Mouse (Mus musculus) urinary bladder, postnatal 10 days (tissue): ENCODE data around the gene Gpc6.

Experiments
- DNase-seq: peaks from one replicate; pipeline ENCODE4 v3.0.0; 2022; ENCODE audit warnings: low spot score

Gpc6 gene

DNA sequence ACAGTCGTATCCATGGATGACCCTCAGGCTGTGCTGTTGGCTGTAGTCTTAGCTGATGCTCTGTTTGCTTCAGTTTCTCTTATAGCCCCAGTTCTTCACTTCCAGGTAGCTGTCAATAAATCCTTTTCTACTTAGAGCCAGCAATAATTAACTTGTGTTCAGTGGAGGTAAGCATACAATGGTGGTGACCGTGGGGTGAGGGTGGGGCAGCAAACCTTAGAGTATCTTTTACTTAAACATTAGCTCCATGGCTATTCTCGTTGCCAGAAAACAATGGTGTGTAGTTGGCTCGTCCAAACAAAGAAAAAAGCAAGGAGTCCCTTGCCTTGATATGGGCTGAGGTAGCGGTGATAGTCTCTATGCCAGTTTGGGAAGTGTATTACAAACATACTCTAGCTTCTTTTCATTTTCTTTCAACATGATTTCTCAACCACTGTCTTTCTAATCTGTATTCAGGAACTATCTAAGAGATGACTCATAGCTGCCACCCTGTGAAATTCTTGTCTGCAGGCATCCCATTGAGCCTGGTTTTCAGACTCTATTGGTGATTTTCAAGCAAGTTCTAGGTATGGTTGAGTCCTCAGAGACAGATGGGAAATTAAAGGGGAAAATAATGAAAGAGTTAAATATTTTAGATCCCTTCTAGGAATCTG lies 22.9 kb downstream of the Gpc6 start:
- DNase-seq: no peak

DNA sequence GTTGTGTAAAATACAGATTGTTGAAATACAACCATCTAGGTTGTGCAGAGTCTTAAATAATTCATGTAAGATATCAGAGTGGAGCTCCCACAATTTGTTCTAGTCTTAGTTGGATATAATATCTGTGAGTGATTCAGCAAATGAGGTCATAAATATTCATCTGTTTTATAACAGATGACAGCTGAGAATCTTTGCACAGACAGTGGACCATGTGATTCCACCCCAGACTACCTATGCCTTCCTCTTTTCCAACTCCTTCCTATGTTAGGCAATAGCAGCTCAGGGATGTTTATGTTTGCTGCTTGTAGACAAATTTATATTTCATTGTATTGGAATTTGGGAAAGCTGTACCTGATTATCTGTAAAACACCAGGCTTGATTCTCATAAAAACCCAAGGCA lies 32.0 kb downstream of the Gpc6 start:
- DNase-seq: no peak

DNA sequence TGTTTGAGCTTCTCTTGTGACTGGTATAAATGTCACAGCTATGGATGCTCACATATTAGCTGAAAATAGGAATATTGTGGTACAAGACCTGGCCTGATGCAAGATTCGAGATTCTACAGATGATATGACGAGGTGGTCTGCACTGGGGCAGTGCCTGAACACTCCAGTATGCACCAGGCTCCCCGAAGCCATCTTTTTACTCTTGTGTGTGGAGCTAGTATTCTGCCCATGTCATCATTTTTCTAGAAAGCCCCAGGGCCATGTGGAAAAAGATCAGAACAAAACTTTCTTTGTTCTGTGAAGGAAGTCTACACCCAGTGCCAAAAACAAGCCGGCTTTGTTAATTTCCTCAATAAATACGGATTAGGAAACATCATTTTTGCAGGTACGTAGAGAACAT lies 39.7 kb downstream of the Gpc6 start:
- DNase-seq: no peak

DNA sequence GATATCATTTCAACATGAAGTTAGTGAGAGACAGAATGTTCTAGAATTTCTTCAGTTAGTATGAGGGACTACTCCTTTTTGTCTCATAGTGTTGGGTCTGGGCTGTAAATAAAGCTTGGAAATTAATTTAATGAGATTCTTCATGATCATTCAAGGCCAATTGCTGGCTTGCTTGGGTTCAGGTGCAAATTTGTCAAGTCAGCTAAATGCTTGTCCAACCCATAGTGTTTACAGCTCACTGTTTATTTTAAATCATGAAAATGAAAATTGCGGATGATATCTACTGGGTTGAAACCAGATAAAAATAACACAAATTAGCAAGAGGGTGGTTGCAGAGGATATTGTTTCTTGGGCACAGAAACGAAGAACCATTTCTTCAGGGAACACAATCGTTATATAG lies 49.6 kb downstream of the Gpc6 start:
- DNase-seq: no peak

DNA sequence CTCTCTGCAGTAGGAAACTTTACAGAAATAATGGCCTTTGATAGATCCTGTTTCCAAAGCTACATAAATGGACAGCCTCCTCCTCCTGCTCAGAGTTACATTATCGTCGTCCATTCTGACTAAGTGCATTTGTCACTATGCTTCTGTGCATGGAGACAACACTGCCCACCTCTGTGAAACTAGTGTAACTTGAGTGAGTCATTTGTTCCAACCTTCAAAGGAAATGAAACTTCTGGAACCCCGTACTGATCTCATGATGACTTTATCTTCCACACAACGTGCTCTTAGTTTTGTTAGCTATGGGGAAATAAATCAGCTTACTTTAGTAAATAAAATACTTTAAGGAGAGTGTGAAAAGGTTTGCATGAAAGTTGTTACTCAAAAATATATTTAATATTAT lies 50.1 kb downstream of the Gpc6 start:
- no peak for DNase-seq

DNA sequence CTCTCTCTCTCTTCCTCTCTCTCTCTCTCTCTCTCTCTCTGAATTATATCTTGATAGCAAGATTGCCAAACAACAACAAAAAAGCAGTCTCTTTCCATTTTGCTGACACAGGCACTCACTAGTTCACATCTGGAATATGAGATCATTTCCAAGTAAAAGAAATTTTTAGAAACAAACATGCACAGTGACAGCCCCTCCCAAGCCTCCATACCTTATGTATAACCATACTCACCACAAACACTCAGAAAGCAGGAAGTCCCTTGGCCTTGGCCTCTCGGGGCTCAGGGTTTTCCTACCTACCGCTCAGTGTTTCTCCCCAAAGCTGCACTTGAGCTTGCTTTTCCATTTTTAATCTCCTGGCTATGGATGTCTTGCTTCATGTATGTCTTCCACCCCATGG lies 52.1 kb downstream of the Gpc6 start:
- no peak for DNase-seq

DNA sequence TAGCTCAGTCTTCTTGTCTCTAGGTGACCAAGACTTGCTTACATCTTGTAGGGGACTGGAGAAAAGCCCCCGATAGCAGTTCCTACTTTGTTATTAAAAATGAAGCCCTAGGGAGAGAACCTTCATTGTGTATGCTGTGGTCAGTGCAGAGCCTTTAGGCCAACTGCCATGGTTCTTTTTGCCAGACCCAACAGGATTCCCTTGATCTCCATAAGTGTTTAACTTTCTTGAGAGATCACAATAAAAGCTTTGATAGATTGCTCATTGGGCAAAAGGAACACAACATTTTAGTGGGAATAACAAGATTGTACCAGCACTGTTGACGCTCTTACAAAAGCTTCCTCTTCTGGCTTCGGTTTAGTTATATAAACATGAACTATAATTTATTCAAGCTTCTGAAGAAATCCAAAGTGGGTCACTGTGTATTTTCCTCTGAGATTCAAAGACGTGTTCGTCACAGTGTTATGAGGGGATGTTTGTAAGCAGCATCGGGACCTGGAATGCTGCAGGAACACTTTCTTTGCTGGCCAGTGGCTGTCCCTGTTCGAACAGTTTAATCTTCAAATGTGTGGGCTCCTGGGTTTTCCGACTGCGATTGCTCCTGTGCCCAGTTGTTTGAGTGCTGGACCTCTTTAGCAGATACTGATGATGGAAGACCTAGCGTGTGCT lies 54.7 kb downstream of the Gpc6 start:
- no peak for DNase-seq

DNA sequence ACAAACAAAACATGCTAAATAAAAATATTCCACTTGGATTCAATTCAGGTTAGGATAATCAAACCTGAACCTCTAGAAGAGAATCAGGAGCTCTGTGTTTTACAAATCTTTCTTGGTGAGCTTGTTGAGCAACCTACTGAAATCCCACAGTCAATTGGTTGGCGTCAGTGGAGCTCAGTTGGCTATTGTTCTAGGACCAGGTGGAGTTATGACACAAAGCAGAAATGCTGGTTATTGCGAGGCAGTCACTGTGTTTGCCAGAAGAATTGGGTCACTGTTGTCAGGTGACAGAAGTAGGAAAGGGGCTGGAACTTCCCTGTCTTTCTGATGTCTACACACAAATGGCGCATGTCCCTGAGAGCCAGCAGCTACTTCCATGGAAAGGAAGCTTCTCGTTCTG lies 56.6 kb downstream of the Gpc6 start:
- DNase-seq: no peak

DNA sequence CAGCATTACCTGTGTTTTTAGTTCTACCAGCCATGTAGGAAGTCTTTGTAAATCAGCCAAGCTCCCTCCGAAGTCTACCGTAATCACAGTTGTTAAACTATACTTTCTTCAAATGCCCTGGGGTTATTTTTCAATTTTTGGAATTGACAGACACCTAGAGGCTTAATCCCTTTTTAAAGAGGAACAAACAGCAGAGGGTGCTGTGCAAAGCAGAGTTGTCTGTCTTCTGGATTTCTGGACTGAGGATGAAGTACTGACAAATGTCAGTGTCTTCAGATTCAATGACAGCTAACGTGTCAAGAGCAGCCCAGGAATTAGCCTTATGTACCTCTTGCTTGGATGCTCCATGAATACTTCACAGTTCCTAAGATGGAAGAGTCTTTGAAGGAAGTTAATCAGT lies 62.2 kb downstream of the Gpc6 start:
- DNase-seq: no peak

DNA sequence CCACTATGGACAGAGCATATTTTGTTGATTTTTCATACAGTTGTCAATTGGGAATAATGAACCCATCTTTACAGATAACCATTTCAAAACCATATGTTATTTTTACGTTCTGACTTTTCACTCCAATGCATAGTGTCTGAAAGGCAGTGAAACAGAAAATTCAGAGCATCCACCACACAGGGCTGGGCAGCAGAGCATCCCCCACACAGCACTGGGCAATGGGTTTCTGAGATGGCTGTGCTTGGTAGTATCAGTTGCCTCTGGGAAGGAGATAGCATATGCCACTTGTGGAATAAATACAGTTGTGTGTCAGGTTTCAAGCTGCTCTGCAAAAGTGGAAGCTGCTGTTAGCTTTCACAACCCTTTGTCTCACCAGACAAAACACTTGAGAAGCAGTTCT lies 75.3 kb downstream of the Gpc6 start:
- DNase-seq: no peak

DNA sequence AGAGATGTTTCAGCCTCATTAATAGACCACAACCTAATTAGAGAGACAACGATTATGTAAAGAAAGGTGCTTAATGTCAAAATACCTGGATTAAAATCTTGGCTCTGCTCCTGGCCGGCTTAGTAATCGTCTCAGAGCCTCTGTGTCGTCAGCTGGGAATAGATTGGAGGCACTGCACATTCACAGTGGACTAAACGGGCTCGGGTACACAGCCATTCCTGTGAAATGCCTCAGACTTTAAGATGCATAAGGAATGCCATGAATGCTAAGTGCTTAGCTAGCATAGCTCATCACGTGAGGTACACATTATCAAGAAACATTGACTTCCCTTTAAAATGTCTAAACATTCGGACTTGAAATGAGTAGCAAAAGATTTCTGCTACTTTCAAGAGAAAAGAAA lies 77.2 kb downstream of the Gpc6 start:
- DNase-seq: no peak

DNA sequence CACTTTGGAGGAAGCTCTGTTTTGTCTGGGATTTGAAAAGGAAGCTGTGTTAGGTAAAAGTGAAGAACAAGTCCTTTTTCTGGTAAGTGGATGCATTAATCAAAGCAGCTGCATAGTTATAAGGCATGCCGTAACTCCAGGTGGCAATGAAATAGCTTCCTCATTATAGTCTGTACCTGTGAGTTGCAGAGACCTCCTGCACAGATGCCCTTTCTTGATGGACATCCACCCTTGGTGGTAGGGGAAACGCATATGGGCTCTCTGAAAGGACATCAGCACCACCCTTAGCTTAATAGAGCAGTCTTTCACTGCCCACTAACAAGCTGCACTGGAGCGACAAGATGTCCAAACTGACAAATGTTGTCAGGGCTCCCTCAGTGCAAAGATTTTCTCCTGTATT lies 83.7 kb downstream of the Gpc6 start:
- no peak for DNase-seq

DNA sequence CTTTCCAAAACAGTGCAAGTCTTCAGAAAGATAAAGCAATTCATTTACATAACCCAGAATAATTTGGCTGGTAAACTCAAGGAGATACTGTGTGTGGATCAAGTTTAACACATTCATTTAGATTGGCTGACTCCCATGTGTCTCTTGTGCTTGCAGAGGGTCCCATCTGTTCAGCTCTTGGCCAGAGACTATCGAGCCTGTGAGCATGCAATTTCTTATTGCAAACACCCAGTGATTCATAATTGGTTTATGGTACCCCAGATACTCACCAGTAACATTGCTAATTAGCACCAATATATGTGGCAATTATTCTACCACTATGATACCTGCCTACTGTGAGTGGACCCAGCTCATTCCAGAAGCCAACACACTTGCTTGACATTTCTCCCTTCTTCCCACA lies 87.9 kb downstream of the Gpc6 start:
- no peak for DNase-seq

DNA sequence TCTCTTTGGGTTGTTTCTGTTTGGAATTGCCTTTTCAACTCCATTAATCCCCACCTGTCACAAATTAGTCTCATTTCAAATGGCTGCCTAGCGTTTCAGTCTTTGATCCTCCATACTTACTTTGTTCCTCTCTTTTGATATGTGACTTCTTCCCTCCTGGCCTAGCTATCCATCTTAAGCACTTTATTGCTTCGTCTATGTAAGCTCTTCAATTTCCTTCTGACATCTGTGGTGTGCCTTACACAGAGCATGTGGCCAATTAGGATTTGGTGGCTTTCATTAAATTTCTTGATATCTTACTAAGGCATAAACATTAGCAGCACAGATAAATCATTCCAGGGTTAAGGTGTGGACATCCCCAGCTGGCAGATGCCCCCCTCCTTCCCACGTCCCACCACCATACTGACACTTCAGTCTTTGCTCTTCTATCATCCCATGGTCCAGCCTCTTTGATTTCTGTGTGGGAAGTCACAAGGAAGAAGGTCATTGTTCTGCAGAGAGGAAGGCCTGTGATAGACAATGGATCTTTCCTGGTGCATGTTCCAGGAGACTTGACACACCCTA lies 88.5 kb downstream of the Gpc6 start:
- DNase-seq: no peak

DNA sequence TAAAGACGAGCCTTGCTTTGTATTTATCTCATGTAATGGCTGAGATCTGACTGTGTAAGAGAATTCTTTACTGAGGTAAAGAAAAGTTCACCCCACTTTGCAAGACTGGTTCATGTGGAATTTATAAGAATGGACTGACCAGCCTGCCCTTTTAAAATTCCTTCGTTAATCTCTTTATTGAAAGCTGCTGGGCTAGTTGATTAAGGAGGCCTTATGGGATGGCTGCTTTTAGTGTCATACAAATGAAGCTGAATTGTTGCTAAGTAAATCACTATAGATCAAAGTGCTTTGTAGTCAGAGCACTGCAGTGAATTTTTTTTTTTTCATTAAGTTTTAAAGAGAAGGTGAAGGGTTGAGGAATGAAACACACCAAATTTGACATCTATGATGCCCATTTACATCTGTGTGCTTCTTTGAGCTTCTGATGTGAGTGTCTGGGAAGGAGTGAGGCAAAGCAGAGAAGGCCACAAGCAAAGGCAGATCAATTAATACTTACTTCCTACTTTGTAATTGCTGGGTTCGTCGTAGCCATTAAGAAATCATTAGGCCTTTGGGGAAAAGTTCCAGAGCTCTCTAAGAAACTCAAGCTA lies 90.3 kb downstream of the Gpc6 start:
- DNase-seq: no peak

DNA sequence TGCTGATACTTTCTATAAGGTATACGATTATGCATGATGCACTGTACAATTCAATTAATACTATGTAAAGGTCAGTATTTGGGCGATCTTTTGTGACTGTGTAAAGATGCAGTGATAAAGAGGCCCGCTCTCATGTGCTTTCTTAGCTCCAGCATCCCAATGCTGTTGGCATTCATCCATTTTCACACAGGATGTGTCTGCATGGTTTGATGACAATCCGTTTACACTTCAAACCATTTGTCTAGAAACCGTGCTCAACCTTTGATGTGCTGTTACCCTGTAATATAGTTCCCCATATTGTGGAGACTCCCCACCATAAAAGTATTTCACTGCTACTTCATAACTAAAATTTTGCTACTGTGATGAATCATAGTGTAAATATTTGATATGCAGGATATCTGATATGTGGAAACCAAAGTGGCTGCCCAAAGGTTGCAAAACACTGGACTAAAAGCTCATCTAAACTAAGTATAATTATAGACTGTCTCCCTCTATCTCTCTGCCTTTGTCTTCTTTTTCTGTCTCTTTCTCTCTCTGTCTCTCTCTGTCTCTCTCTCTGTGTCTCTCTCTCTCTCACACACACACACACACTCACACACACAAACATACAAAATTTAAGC lies 97.2 kb downstream of the Gpc6 start:
- DNase-seq: no peak

DNA sequence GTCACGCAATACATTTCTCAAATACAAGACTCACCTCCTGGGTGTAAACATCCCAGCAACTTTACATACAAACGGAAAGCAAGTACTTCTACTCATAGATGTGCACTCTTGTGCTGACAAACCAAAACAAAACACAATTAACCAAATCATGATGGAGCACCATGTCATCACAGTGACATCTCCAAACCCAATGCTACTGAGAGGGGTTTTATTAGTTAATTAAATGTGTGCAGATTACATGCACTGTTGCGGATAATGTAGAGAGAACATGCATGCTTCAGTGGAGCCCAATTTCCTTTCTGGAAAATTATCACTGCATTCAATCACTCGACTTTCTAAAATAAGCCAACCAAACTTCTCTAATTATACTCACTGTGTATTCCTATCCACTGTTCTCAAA lies 109.0 kb downstream of the Gpc6 start:
- DNase-seq: no peak

DNA sequence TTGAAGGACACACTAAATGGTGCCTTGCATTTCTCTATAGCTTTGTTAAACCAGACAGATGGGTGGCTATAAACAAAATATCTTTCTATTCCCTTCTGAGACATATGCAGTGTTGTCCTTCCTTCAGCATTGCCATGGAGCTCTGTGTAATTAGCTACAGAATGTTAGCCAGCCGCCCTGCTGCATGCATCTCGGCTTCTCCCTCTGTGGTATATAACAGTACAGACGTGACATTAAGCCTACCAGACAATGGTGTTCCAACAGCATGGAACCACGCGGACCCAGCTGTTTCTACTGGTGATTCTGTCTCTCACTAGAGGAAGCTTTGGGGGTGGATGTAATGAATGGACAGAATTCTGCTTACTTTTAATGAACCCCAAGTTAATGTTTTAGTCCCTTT lies 115.9 kb downstream of the Gpc6 start:
- DNase-seq: no peak

DNA sequence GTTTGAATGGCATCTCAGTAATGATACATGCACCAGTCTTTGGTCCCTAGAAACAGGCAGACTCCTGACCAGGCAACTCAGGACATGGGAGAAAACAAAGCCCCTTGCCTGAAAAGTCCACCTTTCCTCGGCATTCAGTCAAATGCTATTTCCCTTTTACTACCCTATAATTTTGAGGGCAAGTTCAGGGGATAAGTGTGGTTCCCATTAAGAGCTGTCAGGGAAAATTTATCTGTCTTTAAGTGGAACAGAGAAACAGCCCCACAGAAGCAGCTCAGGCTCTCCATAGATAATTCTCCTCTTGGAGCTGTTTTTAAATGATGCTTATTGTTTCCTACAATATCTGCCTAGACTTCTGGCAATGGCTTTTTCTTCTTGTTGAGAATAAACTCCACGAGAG lies 123.8 kb downstream of the Gpc6 start:
- DNase-seq: no peak

DNA sequence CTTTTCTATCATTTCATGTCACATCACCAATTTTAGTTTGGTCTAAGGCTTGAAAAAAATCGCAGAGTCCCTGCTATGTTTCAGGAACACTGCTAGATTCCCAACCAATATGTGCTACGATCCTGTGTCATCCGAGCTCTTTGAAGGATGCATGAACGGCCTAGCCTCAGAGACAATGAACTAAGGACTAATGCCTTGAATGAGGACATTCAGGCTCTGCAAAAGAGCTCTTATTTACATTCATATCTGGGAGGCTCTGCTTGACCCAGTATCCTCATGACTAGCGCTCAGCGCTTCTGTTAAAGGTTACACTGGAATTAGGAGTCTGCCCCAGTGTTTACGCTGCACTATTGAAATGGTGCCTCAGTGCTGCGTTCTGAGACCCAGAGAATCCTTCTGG lies 125.8 kb downstream of the Gpc6 start:
- DNase-seq: no peak

DNA sequence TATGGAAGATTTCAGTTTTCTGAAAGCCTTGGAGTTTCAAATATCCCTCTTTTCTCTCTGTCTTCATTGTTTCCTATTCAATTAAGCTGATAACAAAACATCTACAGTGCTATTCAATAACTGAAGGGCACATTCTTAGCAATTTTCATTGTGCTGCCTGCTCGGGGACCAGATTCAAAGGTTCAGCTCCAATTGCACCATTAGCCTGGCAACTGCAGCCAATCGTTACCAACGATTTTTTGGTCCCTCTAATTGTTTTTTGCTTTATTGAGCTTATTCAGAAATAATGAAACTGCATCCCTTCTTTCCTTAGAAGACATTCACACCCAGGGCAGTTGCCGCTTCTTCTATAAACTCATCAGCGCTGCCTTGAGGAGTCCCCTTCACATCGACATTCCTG lies 128.2 kb downstream of the Gpc6 start:
- no peak for DNase-seq

DNA sequence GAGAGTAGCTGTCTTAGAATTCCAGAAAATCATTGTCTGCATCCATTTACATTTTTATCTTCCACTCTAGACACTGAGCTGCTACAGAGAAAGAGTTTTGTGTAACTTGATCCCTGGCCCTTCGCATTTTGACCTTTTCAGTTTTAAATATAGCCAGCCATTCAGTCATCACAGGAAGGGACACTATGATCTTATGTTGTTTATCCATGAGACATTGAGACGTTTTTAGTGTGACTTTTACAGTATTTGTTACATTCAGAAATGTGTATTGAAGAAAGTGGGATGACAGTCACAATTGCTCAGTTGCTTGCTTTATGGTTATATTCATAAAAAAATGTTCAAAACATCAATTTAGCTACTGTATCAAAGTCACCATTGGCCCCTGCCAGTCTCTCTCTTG lies 130.0 kb downstream of the Gpc6 start:
- no peak for DNase-seq

DNA sequence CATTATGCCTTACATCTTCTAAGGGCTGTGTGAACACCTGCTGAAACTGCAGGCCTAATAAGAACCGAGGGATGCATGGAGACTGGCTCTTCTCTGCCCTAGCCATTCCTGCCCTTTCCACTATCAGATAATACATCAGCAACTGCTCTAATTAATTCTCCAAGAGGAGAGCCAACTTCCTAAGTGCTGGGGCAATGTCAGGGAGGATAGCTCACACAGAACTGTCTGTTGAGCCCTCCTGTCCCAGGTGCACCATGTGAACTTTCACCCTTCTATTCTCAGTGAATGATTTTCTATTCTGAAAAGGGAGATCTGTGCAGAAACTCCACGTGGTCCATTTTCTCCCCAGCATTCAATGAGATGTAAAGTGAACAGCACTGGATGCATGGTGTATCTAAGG lies 136.0 kb downstream of the Gpc6 start:
- no peak for DNase-seq
